Mouse (Mus musculus) adrenal gland (tissue): ENCODE data around the gene Pgm1.

Experiments
- intact Hi-C: fragments of 180-260 bp; cut with DNase I; formaldehyde crosslinking; loops from one replicate; pipeline ENCODE4 v1.15.1; 2025

The Pgm1 gene

GRCm38 (mm10) chr4:100008371-100009090 is 79.3 kb downstream of the Pgm1 start:
- intact Hi-C loops, result loop anchor here (2.0 kb wide), 1 partner anchor 528 kb away; no protein-coding TSS in a partner anchor

DNA sequence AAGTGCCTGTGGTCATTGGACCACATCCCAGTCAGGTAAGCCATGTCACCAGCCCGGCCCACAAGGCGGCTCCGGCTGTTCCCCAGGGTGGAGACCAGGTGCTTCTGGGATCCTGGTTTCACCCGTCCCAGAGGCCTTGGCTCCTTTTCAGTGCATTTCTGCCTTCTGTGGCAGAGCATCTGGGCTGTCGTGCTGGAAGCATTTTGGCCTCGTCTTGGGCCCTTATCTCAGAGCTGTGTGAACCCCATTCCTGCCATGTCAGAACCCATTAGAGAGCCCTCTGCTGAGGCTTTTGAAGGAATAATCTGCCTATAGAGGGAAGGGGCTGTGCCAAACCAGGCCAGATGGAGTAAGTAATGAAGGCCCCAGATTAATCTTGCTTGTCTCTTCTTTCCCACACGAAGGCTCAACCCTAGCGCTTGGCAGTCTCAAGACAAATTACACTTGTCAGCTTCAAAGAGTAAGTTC is 80.0 kb downstream of the Pgm1 start:
- intact Hi-C loops, result loop anchor here (2.0 kb wide), 1 partner anchor 528 kb away; no protein-coding TSS in a partner anchor

- intact Hi-C loops, result no loop called here
Observed at GRCm38 (mm10) chr4:100010916-100011315, 81.7 kb downstream of the Pgm1 start.

GRCm38 (mm10) chr4:100011563-100011962 is 82.3 kb downstream of the Pgm1 start:
- intact Hi-C loops, result no loop called here

GRCm38 (mm10) chr4:100012361-100013035 is 83.3 kb downstream of the Pgm1 start:
- intact Hi-C loops, result no loop called here

DNA sequence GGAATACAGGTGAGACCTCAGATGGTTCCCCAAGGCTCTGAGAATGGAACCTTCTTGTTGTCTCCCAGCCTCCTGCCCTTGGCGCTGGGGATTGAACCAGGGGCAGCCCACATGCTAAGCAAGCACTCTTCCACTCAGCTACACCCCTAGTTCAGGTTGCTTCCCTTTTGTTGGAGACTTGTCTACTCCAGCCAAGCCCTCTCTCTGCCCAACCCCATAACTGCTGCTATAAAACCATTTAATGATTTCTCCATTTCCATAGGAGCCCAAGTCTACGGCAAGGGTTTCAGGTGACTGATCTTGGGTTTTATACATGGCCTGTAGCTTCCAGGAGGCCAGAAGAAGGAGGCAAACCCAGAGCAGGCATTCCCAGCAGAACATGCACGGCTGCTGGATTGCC is 98.6 kb downstream of the Pgm1 start:
- intact Hi-C loops, result loop anchor here (2.0 to 5.0 kb wide), 3 partner anchors 65 to 505 kb away; no protein-coding TSS in a partner anchor

- intact Hi-C loops, result loop anchor here (2.0 to 5.0 kb wide), 3 partner anchors 64 to 504 kb away; no protein-coding TSS in a partner anchor
Observed at GRCm38 (mm10) chr4:100028641-100029040, 99.4 kb downstream of the Pgm1 start.

DNA sequence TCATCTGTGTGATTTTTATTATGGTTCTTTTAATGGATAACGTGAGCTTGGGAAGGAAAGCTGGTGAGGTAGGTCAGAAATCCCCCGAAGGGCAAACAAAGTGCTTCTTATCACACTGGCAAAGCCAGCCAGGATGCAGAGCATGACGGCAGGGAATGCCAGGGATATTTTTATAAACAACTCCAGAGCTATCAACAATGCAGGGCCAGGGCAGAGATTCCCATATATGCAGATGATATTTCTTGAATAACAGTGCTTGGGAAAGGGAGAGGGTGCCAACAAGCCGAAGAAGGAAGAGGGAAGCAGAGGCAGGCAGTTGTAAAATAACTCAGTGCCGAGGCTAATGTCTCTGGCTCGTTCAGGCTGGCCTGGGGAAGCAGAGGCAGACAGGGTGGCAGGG is 102.1 kb downstream of the Pgm1 start:
- intact Hi-C loops, result no loop called here

DNA sequence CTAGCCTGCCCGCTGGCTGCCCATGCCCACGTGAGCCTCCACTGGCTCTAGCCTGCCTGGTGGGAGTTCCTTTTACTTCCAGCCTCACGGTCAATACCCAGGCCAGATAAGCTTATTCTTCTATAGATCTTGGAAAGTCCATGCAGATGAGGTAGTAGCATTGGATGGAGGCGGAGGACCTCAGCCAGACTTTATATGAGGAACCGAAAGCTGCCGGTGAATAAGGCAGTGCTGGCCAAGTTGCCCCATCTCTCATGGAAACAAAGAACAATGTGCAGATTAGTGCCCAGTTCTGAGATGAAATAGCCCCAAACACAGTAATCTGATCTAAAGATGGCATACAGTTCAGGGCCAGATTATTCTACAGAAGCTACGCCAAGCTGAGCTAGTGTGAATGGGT is 103.4 kb downstream of the Pgm1 start:
- intact Hi-C loops, result no loop called here

GRCm38 (mm10) chr4:100033944-100034343 is 104.7 kb downstream of the Pgm1 start:
- intact Hi-C loops, result no loop called here

- intact Hi-C loops, result no loop called here
Observed at GRCm38 (mm10) chr4:100034971-100035370, 105.8 kb downstream of the Pgm1 start.

DNA sequence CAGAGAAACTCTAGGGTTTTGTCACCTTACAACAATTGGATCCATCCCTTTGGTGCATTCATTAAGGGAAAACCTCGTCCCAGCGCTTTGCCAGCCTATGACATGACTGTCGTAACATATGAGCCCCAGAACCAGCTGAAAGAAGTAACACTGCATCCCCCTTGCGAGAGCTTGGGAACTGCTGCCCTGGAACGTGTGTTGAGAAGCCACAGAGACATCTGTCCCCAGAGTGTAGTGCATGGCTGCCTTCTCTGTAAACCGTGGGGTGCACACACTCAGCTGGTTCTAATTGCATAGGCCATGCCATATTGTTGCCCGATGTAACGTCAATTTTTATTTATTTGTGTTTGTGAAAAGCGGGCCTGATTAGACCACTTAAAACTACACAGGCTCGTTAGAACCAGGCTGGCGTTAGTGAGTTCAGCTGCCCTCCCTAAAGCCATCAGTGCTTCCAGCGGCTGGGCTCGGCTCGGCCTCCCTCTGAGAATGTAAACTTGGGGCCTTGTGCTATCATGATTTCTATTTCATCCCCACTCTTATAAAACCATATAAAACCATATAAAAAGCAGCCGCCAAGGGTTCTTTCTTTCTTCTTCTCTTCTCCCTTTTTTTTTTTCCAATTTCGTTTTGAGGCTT is 106.8 kb downstream of the Pgm1 start:
- intact Hi-C loops, result no loop called here
